Mouse (Mus musculus) bone marrow macrophage, adult 2 months (primary cell): ENCODE measurements around the gene Cplx2.

Source experiments
- CTCF ChIP-seq: IDR thresholded peaks from 2 replicates; pipeline ENCODE4 v1.5.1; 2012; ENCODE audit warnings: low read depth, mild to moderate bottlenecking, low read length, moderate library complexity
- POLR2A ChIP-seq: IDR thresholded peaks from 2 replicates; pipeline ENCODE4 v1.6.1; 2012; ENCODE audit warnings: mild to moderate bottlenecking, low read depth, low read length, borderline replicate concordance

DNA sequence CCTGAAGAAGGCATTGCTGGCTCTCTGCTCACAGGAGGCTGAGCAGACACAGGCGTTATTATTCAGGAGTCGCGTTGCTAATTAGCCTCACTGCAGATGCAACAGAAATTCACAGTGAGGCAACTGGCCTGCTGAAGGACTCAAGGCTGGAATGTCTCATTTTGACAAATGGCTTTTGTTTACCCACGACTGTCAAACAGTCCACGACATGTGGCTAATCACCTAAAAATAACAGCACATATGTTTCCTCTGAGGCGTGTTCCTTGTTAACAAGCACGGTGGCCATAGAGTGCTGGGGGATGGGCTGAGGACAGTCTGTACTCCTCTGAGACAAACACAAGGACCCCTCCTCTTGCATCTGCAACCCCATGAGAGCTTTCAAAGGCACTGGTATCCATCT lies 41.1 kb downstream of the Cplx2 start:
- TF ChIP-seq CTCF (no peak), POLR2A (no peak)
